In the genomic region with DNA sequence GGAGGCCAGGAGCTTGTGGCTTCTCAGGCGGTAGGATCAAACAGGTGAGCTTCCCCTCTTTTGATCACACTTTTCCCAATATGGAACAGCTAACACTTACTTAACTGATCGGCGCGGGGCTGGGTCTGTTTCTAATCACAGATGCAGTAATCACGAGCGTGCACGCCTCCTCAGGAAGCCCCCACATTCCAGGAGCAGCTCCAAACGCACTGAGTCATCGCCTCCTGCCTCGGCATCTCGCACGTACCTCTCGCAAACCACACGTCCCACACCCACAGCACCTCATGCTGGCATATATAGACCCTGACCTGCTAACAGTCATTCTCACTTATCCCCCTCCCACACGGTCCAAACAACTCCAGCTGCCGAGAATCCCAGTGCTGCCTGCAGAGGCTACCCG, we compare ENCODE assay signal across 11 mouse cellular contexts. TPM values are rescaled to one million over a fixed set of nuclear protein-coding genes. Genes with fewer than 3 reads are reported as not detected.
DNase-seq lines count a peak whose midpoint lies in the region; ATAC-seq and TF ChIP-seq lines count a peak whose summit lies in the region.
"Had no signal": no experiment of that assay in that cellular context is flagged by ENCODE, and none has a peak within 500 bp of the region (broad histone marks: within the 10 kb centered on the region; RNA-seq: fewer than 3 reads in every experiment).

No protein-coding gene starts in this region.

- 0 out of 2 replicates have a peak overlapping the region, but pooled peaks have one; percentile 7 for H3K27ac ChIP-seq in embryonic facial prominence, embryonic 10.5 days (replicated peaks)
- no peak overlapping the region for H3K27ac ChIP-seq in limb, embryonic 14.5 days (replicated peaks; ENCODE audit: low read depth, low read length)
- H3K27ac ChIP-seq in midbrain, embryonic 13.5 days: no peak overlapping the region
- H3K27ac ChIP-seq: forebrain, embryonic 10.5 days; midbrain, embryonic 12.5 days had no signal

- H3K4me3 ChIP-seq in embryonic facial prominence, embryonic 10.5 days: 0 out of 2 replicates have a peak overlapping the region, but pooled peaks have one; percentile 3
- H3K4me3 ChIP-seq in limb, embryonic 14.5 days (replicated peaks; ENCODE audit: low read length): no peak overlapping the region; the same call in 1 of the 2 replicates
- H3K4me3 ChIP-seq in midbrain, embryonic 13.5 days (replicated peaks): no peak overlapping the region
- H3K4me3 ChIP-seq: forebrain, embryonic 10.5 days; midbrain, embryonic 12.5 days had no signal

- H3K4me1 ChIP-seq in embryonic facial prominence, embryonic 10.5 days: peaks cover 13% of the 10 kb centered on the region
- H3K4me1 ChIP-seq in limb, embryonic 14.5 days (ENCODE audit: control insufficient read depth, insufficient read depth, low read length): peaks cover 14% of the 10 kb centered on the region
- no peaks in the 10 kb centered on the region for H3K4me1 ChIP-seq in midbrain, embryonic 13.5 days (replicated peaks)
- H3K4me1 ChIP-seq: midbrain, embryonic 12.5 days had no signal

- H3K9ac ChIP-seq in limb, embryonic 14.5 days (ENCODE audit: low read depth, low read length, severe bottlenecking): no peak overlapping the region; the same call in 1 of the 2 replicates
- H3K9ac ChIP-seq in midbrain, embryonic 13.5 days (replicated peaks): no peak overlapping the region
- H3K9ac ChIP-seq: midbrain, embryonic 12.5 days had no signal

- no peak for TF ChIP-seq POLR2A in limb, embryonic 14.5 days (IDR thresholded peaks at IDR 0.05; ENCODE audit: borderline replicate concordance, extremely low read depth, insufficient read depth, insufficient read length)

- H3K4me2 ChIP-seq in limb, embryonic 14.5 days (replicated peaks; ENCODE audit: low read depth, low read length, severe bottlenecking): peak overlapping the region; percentile 30; the same call in 1 of the 2 replicates
- no peak overlapping the region for H3K4me2 ChIP-seq in midbrain, embryonic 13.5 days (replicated peaks)
- H3K4me2 ChIP-seq: midbrain, embryonic 12.5 days had no signal

- no peaks in the 10 kb centered on the region for H3K27me3 ChIP-seq in embryonic facial prominence, embryonic 10.5 days (replicated peaks; ENCODE audit: low read depth, poor library complexity, severe bottlenecking)
- H3K27me3 ChIP-seq in limb, embryonic 14.5 days (ENCODE audit: control insufficient read depth, insufficient read depth, low read length): no peaks in the 10 kb centered on the region
- H3K27me3 ChIP-seq in midbrain, embryonic 13.5 days: no peaks in the 10 kb centered on the region

- H3K9me3 ChIP-seq in embryonic facial prominence, embryonic 10.5 days: no peaks in the 10 kb centered on the region
- H3K9me3 ChIP-seq in limb, embryonic 14.5 days (ENCODE audit: control insufficient read depth, low read length): no peaks in the 10 kb centered on the region
- no peaks in the 10 kb centered on the region for H3K9me3 ChIP-seq in midbrain, embryonic 13.5 days
- H3K9me3 ChIP-seq: forebrain, embryonic 10.5 days; midbrain, embryonic 12.5 days had no signal

- ATAC-seq in limb, embryonic 14.5 days (ENCODE audit: low FRiP score, low read depth): peak; percentile 80
- ATAC-seq in midbrain, embryonic 13.5 days: no peak

- no peaks in the 10 kb centered on the region for H3K36me3 ChIP-seq in embryonic facial prominence, embryonic 10.5 days (replicated peaks)
- no peaks in the 10 kb centered on the region for H3K36me3 ChIP-seq in limb, embryonic 14.5 days (ENCODE audit: control insufficient read depth, insufficient read depth, low read length)
- H3K36me3 ChIP-seq in midbrain, embryonic 13.5 days: peaks cover 32% of the 10 kb centered on the region

- 45% methylated on average over 17 of the region's 17 CpGs for WGBS in embryonic facial prominence, embryonic 10.5 days
- WGBS in limb, embryonic 14.5 days: 6% methylated on average over 17 of the region's 17 CpGs
- 77% methylated on average over 17 of the region's 17 CpGs for WGBS in midbrain, embryonic 13.5 days

- DNase-seq in embryo, embryonic 10.5 days (ENCODE audit: low spot score): peak; percentile 33
- no peak for DNase-seq in embryo, embryonic 10 days (ENCODE audit: low spot score)
- peak; percentile 53 for DNase-seq in embryonic facial prominence, embryonic 10.5 days (ENCODE audit: low spot score)
- DNase-seq in layer of hippocampus, adult 18-20 months (ENCODE audit: low spot score in 2 of 2): peak; percentile 88 to 95
- DNase-seq in limb, embryonic 14.5 days (ENCODE audit: low spot score): peak; percentile 68
- DNase-seq in adrenal gland, postnatal 14 days: no peak
- no peak for DNase-seq in T-cell, adult 2 months (ENCODE audit: low spot score)
- DNase-seq: kidney, adult 2 months had no signal

RNA-seq across cellular contexts. Expression of a gene that starts 43.1 kb away (rescaled TPM):
- polyA plus RNA-seq in embryonic facial prominence, embryonic 10.5 days (2016; fragmentation: Nextera tagmentation; extraction: Ambion mirVana): 68.3 and 72.8 TPM in 2 replicates
- total RNA-seq in layer of hippocampus, adult 18-20 months (2021): 10 to 100 TPM; 27.0 to 35.7 TPM
- 55.6 and 64.6 TPM in 2 replicates for polyA plus RNA-seq in limb, embryonic 14.5 days (2012; rRNA removed)
- 38.6 and 41.3 TPM in 2 replicates for polyA plus RNA-seq in limb, embryonic 14.5 days (2014; fragmentation: Nextera tagmentation; extraction: Ambion mirVana)
- total RNA-seq in adrenal gland, postnatal 14 days (2021): 76.2 and 76.5 TPM in 2 replicates
- polyA plus RNA-seq in midbrain, embryonic 13.5 days (2015; fragmentation: Nextera tagmentation; extraction: Ambion mirVana): 56.3 and 62.5 TPM in 2 replicates

RNA-seq across cellular contexts. Expression of a gene that starts 52.7 kb away (rescaled TPM):
- 1.4 and 1.7 TPM in 2 replicates for polyA plus RNA-seq in embryonic facial prominence, embryonic 10.5 days (2016; fragmentation: Nextera tagmentation; extraction: Ambion mirVana)
- 100 to 1,000 TPM; 228 to 231 TPM for total RNA-seq in layer of hippocampus, adult 18-20 months (2021)
- polyA plus RNA-seq in limb, embryonic 14.5 days (2012; rRNA removed): 1.1 and 1.3 TPM in 2 replicates
- 0.68 and 0.73 TPM in 2 replicates for polyA plus RNA-seq in limb, embryonic 14.5 days (2014; fragmentation: Nextera tagmentation; extraction: Ambion mirVana)
- total RNA-seq in adrenal gland, postnatal 14 days (2021): 2.9 TPM in 2 replicates
- 7.1 and 8.0 TPM in 2 replicates for polyA plus RNA-seq in midbrain, embryonic 13.5 days (2015; fragmentation: Nextera tagmentation; extraction: Ambion mirVana)

RNA-seq across cellular contexts. Expression of a gene that starts 54.4 kb away (rescaled TPM):
- 32.7 and 34.1 TPM in 2 replicates for polyA plus RNA-seq in embryonic facial prominence, embryonic 10.5 days (2016; fragmentation: Nextera tagmentation; extraction: Ambion mirVana)
- total RNA-seq in layer of hippocampus, adult 18-20 months (2021): 100 to 1,000 TPM in 1 of 2 experiments, 10 to 100 TPM in 1; 87.8 to 104 TPM
- polyA plus RNA-seq in limb, embryonic 14.5 days (2012; rRNA removed): 67.9 and 89.0 TPM in 2 replicates
- 32.4 and 33.0 TPM in 2 replicates for polyA plus RNA-seq in limb, embryonic 14.5 days (2014; fragmentation: Nextera tagmentation; extraction: Ambion mirVana)
- total RNA-seq in adrenal gland, postnatal 14 days (2021): 54.2 and 66.6 TPM in 2 replicates
- polyA plus RNA-seq in midbrain, embryonic 13.5 days (2015; fragmentation: Nextera tagmentation; extraction: Ambion mirVana): 46.2 and 55.6 TPM in 2 replicates

RNA-seq across cellular contexts. Expression of a gene that starts 57.3 kb away (rescaled TPM):
- 0.43 and 0.69 TPM in 2 replicates for polyA plus RNA-seq in embryonic facial prominence, embryonic 10.5 days (2016; fragmentation: Nextera tagmentation; extraction: Ambion mirVana)
- total RNA-seq in layer of hippocampus, adult 18-20 months (2021): not detected
- 0.93 and 1.1 TPM in 2 replicates for polyA plus RNA-seq in limb, embryonic 14.5 days (2012; rRNA removed)
- polyA plus RNA-seq in limb, embryonic 14.5 days (2014; fragmentation: Nextera tagmentation; extraction: Ambion mirVana): 1.3 and 1.6 TPM in 2 replicates
- 1.4 and 20.2 TPM in 2 replicates for total RNA-seq in adrenal gland, postnatal 14 days (2021)
- polyA plus RNA-seq in midbrain, embryonic 13.5 days (2015; fragmentation: Nextera tagmentation; extraction: Ambion mirVana): 0.11 and 0.23 TPM in 2 replicates

Comparison
In these comparisons a context has a peak if more than half of its experiments do, and no peak if none do; other contexts are left out.
1. DNase-seq: peak in embryo, embryonic 10.5 days (single experiment), embryonic facial prominence, embryonic 10.5 days (single experiment), layer of hippocampus, adult 18-20 months (2 of 2) and limb, embryonic 14.5 days (single experiment); none in embryo, embryonic 10 days (single experiment), adrenal gland, postnatal 14 days (single experiment) and T-cell, adult 2 months (single experiment).